Mouse (Mus musculus) sigmoid colon, adult 10 weeks (tissue): ENCODE results near the gene Aph1a. TPM values are rescaled to one million over a fixed set of nuclear protein-coding genes. Genes with fewer than 3 reads are reported as not detected.

Experiments used
- polyA plus RNA-seq: library from polyadenylated mRNA; stranded (reverse); fragments of 350-450 nt; fragmentation: Illumina TruSeq; extraction: RNeasy Lipid Tissue Mini Kit (QIAGEN cat#74804); gene quantifications from one replicate; pipeline ENCODE4 v1.2.3, GENCODE M21; 2014; ENCODE audit warnings: low read depth, low replicate concordance

Aph1a gene
- polyA plus RNA-seq, result 50.7 TPM

GRCm38 (mm10) chr3:95893606-95894316 lies at the start of gene Aph1a:
Aph1a (plus strand) TSS chr3:95893969.

DNA sequence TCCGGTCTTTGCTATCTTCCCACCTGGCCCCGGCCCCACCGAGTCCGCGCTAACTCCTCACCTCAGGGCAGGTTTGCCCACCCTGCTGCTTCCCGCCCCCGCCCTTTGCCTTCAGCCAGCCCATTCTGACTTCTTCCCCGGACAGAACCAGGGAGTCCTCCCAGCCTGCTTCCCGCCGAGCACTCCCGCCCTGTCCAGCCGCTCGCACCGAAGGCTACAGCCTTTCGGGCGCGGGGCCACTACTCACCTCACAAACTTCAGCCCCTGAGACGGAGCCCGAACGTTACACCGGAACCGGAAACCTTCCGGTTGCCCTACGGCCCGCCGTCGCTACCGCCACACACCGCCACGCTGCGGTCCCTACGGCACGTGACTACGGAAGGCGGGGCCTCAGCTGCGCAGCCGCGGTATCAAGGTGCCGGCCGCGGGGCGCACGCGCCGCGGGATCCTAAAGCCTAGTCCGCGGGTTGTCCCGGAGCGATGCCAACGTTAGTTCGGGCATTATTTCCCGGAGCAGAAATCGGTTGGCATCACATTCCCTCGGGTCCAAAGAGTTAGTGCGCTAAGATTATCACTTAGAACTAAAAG lies 38.2 kb upstream of the Aph1a start, which contains the start of gene Prpf3:
Gene Prpf3 (minus strand): TSS at position 384 of the 588 bp plus-strand sequence.

DNA sequence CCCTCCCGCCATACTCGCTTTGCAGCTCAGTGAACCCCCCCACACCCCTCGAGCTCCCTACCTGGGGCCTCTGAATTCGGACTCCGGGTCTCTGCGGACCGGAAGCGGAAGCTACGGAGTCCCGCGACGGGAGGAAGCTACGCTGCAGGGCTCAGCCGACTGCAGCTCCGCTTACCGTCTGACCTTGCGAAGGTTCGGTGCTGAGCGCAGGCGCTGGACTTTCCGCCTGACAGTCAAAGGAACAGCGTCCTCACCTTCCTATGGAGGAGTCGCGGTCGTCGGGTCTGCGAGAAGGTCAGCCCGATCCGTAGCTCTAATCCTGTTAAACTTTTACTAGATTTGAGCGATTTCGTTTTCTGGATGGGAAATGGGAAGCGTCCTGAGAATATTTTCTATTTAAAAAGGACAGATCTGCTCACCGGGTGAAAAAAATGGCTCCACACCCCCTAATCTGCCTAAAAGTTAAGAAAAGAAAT lies 22.3 kb upstream of the Aph1a start, which contains the start of gene Mrps21:
Gene Mrps21 (minus strand): TSS at position 128 of the 476 bp plus-strand sequence.

DNA sequence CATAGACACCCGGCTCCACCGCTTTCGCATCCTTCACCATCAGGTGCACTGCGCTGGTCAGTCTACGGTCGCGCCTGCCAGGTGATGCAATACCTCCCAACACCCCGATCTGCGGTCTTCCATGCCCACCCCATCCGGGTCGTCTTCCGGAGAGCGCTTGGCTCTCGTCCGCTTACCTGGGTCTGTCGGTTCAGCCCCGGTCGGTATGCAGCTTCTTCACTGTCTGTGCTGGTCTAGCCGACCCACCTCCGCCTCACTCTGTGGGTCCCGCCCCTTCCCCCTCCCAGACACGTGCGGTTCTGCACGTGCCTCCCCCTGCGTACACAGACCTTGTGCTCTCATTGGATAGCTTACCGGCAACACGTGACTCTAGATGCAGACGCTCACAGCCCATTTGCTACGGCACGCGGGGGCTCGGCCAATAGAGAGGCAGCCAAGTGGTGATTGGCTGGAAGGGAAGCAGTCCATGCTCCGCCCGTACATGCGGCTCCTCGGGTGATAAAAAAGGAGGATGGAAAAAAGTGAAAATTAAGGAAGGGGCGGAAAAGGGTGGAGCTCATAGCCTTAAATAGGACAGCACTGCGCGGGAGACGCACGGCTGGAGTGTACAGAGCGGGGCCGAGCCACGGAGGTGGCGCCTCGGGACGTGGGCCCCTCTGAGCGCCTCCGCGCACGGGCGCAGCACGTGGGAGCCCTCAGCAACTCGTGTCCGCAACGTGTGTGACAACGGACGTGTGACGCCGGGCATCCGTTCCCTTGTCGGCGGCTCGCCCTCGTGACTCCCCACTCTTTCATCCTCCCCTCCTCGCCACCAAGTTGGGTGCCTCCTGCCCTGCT lies 11.6 kb upstream of the Aph1a start, which contains the start of gene Ciart:
Gene Ciart (minus strand): TSS at position 273 of the 837 bp plus-strand sequence.

GRCm38 (mm10) chr3:95891211-95892065 lies 2.3 kb upstream of the Aph1a start, which contains the start of gene BC028528:
BC028528 (minus strand) TSS chr3:95892005.

GRCm38 (mm10) chr3:95904568-95904967 lies 10.8 kb downstream of the Aph1a start, which contains the start of gene Car14:
Car14 (minus strand) TSS chr3:95904691.

DNA sequence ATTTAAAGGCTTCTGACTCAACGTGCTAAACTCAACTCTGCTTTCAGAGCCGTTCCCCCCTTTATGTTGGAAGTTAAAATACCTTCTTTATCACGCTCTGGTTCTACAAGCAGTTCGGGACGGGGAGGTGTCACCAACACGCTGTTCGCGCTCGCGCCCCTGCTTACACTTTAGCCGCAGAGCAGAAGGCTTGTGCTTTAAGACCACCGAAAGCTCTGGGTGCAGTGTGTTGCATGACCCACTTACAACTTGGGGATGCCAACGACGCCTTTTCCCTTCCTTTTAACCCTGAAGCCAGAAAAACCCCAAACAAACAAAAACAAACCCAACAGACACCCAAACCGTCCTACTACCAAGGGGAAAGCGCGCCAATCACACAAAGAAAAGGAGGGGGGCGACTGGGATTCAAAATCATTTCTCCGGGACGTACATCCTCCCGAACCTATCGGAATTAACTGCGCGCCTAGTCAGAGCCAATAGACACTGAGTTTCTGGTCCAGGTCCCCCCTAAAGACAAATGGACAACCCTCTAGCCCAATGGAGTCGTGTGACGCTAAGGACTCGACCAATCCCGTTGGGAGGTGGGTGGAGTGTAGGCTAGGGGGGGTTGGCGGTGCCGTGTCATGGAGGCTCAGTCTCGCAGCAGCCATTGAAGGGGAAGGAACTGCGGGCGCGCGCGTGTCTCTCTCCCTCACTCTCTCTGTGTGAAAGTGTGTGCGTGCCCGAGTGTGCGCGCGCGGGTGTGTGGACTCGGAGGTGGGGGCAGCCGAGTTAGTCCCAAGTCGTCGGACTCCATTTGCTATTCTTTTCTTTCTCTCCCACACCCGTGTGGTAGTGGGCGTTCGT lies 35.1 kb downstream of the Aph1a start, which contains the start of gene Anp32e:
Gene Anp32e (plus strand): TSS at position 589 of the 846 bp plus-strand sequence.

Other genes with a start within 250 kb of the Aph1a start
- 818 TPM for gene Mcl1, start 235.2 kb upstream of the Aph1a start, polyA plus RNA-seq
- 2.2 TPM for gene Adamtsl4, start 206.1 kb upstream of the Aph1a start, polyA plus RNA-seq
- gene Ecm1, start 154.4 kb upstream of the Aph1a start, polyA plus RNA-seq, result 3.3 TPM
- gene Tars2, start 133.8 kb upstream of the Aph1a start, polyA plus RNA-seq, result 7.1 TPM
- gene Rprd2, start 75.1 kb upstream of the Aph1a start, polyA plus RNA-seq, result 63.9 TPM
- 38.7 TPM for gene Prpf3, start 38.1 kb upstream of the Aph1a start, polyA plus RNA-seq
- 20.0 TPM for gene Mrps21, start 22.4 kb upstream of the Aph1a start, polyA plus RNA-seq
- gene Ciart, start 11.7 kb upstream of the Aph1a start, polyA plus RNA-seq, result not detected
- 23.7 TPM for gene BC028528, start 2.0 kb upstream of the Aph1a start, polyA plus RNA-seq
- gene Car14, start 10.7 kb downstream of the Aph1a start, polyA plus RNA-seq, result 1.8 TPM
- gene Anp32e, start 35.3 kb downstream of the Aph1a start, polyA plus RNA-seq, result 138 TPM
- 7.5 TPM for gene Plekho1, start 102.0 kb downstream of the Aph1a start, polyA plus RNA-seq
- 59.9 TPM for gene Vps45, start 164.5 kb downstream of the Aph1a start, polyA plus RNA-seq
- 23.3 TPM for gene Otud7b, start 210.6 kb downstream of the Aph1a start, polyA plus RNA-seq